Mouse (Mus musculus) C2C12 (cell line): ENCODE measurements around the gene Rufy3.

ENCODE experiments used
- CTCF ChIP-seq: IDR thresholded peaks from one replicate; pipeline ENCODE4 v1.5.1; 2011; ENCODE audit not compliant: control insufficient read depth, insufficient read depth, insufficient read length
- MYOG ChIP-seq: IDR thresholded peaks from one replicate; pipeline ENCODE4 v1.6.1; 2011; ENCODE audit not compliant: control insufficient read depth, insufficient read length; ENCODE audit errors: extremely low read depth
- USF1 ChIP-seq: IDR thresholded peaks from one replicate; pipeline ENCODE4 v1.6.1; 2011; ENCODE audit warnings: low read depth, mild to moderate bottlenecking, control low read depth, moderate library complexity

GRCm38 (mm10) chr5:88680567-88680966, 115.7 kb downstream of the Rufy3 start:
- TF ChIP-seq CTCF (no peak), MYOG (no peak), USF1 (no peak)
